Mouse (Mus musculus) G1E (cell line): ENCODE measurements around the gene Mrpl35. TPM values are rescaled to one million over a fixed set of nuclear protein-coding genes. Genes with fewer than 3 reads are reported as not detected.

Source experiments
- ATAC-seq: 2 replicates; pipeline ENCODE4 v1.8.0; 2016; ENCODE audit warnings: mild to moderate bottlenecking; ENCODE audit not compliant: insufficient number of reproducible peaks, poor library complexity, low FRiP score, severe bottlenecking; ENCODE audit errors: extremely low read depth
- DNase-seq: peaks from one replicate; pipeline ENCODE4 v3.0.0; 2012; ENCODE audit warnings: low spot score
- H3K27me3 ChIP-seq: 2 replicates; pipeline ENCODE4 v1.6.1; 2012; ENCODE audit warnings: mild to moderate bottlenecking, low read length, inconsistent platforms; ENCODE audit not compliant: insufficient read depth
- H3K36me3 ChIP-seq: replicated peaks from 2 replicates; pipeline ENCODE3; 2012; ENCODE audit warnings: mild to moderate bottlenecking, inconsistent platforms
- H3K4me1 ChIP-seq: 2 replicates; pipeline ENCODE4 v1.6.1; 2012; ENCODE audit warnings: low read depth, low read length, inconsistent platforms, mixed read lengths; ENCODE audit not compliant: insufficient read depth
- H3K4me3 ChIP-seq: 2 replicates; pipeline ENCODE4 v1.5.1; 2012; ENCODE audit warnings: low read depth, mild to moderate bottlenecking, inconsistent platforms, low read length, moderate library complexity, mixed read lengths
- H3K9me3 ChIP-seq: replicated peaks from 2 replicates; pipeline ENCODE4 v1.6.1; 2012; ENCODE audit warnings: inconsistent platforms
- CTCF ChIP-seq: IDR thresholded peaks from 2 replicates; pipeline ENCODE4 v1.5.1; 2012; ENCODE audit warnings: low read depth, low read length, inconsistent platforms, mixed read lengths
- GATA1 ChIP-seq: IDR thresholded peaks from 2 replicates; pipeline ENCODE4 v1.6.1; 2012; ENCODE audit warnings: borderline replicate concordance, low read length, inconsistent platforms, mixed read lengths
- GATA2 ChIP-seq: IDR thresholded peaks from 2 replicates; pipeline ENCODE4 v1.6.1; 2012; ENCODE audit warnings: low read depth, low read length, inconsistent platforms, borderline replicate concordance
- POLR2AphosphoS5 ChIP-seq: IDR thresholded peaks from 2 replicates; pipeline ENCODE4 v1.6.1; 2012; ENCODE audit warnings: low read depth, low read length, inconsistent platforms; ENCODE audit not compliant: insufficient replicate concordance
- TAL1 ChIP-seq: conservative IDR thresholded peaks from 2 replicates; pipeline ENCODE4 v1.6.1; 2012; ENCODE audit warnings: low read depth, low read length, inconsistent platforms, mixed read lengths
- polyA plus RNA-seq: library from polyadenylated mRNA; stranded (reverse); fragments of >175 nt; gene quantifications from 2 replicates; pipeline ENCODE4 v1.2.3, GENCODE M21; 2012
- total RNA-seq, 2 experiments: library from RNA; stranded (forward) in 1 of 2; stranded (reverse) in 1 of 2; fragments of 200-1000 nt in 1 of 2; fragments of >200 nt in 1 of 2; fragmentation: Nextera tagmentation in 1 of 2; gene quantifications; 2 replicates each; pipeline ENCODE4 v1.2.3; 2014 to 2017

The Mrpl35 gene
- total and polyA plus RNA-seq, 3 experiments = 1.0 to 50.2 (median 40.3) TPM

DNA sequence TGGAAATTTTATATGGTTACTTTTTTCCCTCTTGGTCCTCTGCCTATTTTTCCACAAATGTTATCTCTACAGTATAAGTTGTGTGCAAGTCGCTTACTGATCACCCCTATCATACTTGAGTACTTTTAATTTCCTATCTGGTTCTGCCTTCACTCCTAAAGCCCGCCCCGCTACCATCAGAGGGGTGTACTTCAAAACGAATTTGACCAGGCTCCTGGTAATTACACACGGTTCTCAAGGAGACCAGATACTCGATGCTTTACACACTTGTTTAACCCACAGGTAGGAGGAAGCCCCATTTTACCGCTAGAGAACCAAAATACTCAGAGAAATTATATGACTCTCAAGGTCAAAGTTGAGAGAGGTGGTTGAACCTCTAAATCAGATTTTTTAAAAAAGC is 3.7 kb downstream of the Mrpl35 start:
- TF ChIP-seq GATA1 (no peak), TAL1 (no peak), GATA2 (no peak), CTCF (no peak), POLR2AphosphoS5 (no peak)
- H3K36me3 ChIP-seq = peaks cover 30% of the 10 kb centered on the region
- no peaks in the 10 kb centered on the region; the same call in 1 of the 2 replicates for H3K27me3 ChIP-seq
- H3K4me3 ChIP-seq = peak overlapping the region; percentile 78
- no peak for ATAC-seq
- no peaks in the 10 kb centered on the region for H3K9me3 ChIP-seq
- DNase-seq = no peak
- H3K4me1 ChIP-seq = peaks cover 17% of the 10 kb centered on the region

DNA sequence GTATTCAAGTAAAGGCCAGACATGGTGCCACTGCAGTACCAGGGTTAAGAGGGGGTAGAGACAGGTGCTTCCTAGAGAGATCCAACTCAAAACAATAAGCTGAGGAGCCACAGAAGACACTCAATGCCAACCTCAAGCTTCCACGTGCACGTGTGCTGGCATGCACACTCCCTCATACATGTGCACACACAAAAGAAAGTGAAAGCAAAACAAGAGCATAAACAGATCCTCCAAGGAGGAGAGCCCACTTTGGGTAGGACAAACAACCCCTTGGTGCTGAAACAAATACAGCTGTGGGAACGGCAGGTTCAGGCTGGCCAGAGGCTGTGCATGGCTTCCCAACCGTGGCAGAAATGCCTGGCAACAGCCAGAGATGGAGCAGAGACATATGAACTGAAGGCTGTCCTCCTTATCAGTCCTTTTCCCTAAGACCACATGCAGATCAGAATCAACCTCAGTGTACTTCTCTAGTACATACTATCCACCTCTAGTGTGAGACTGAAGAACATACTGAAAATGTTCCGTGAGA is 6.9 kb downstream of the Mrpl35 start:
- DNase-seq = no peak
- Histone ChIP-seq H3K4me3 (no peak overlapping the region), H3K4me1 (peaks cover 17% of the 10 kb centered on the region), H3K36me3 (peaks cover 61% of the 10 kb centered on the region), H3K9me3 (no peaks in the 10 kb centered on the region), H3K27me3 (no peaks in the 10 kb centered on the region)
- no peak for ATAC-seq
- TF ChIP-seq TAL1 = no peak
- TF ChIP-seq GATA1 = no peak

DNA sequence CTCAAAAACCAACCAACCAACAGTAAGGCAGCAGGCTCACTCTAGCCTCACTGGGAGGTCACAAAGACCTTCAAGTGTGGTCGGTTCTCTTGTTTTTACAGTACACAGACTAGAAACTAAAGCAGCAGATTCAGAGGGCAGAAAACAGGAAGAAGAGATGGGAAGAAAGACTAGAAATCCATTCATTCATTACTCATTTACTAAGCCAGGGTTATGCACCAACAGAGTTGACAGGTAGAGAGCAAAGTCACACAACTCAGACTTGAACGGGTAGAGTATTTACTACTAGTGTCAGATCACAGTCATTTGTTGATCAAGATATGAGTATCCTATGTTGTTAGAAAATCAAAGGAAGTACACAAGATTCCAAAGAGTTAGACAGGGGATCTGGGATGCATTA is 13.9 kb downstream of the Mrpl35 start:
- Histone ChIP-seq H3K27me3 (no peaks in the 10 kb centered on the region; the same call in 1 of the 2 replicates), H3K9me3 (no peaks in the 10 kb centered on the region), H3K36me3 (peaks cover 80% of the 10 kb centered on the region), H3K4me3 (no peak overlapping the region), H3K4me1 (no peaks in the 10 kb centered on the region; the same call in 1 of the 2 replicates)
- TF ChIP-seq POLR2AphosphoS5 = no peak
- DNase-seq = no peak
- ATAC-seq = no peak

DNA sequence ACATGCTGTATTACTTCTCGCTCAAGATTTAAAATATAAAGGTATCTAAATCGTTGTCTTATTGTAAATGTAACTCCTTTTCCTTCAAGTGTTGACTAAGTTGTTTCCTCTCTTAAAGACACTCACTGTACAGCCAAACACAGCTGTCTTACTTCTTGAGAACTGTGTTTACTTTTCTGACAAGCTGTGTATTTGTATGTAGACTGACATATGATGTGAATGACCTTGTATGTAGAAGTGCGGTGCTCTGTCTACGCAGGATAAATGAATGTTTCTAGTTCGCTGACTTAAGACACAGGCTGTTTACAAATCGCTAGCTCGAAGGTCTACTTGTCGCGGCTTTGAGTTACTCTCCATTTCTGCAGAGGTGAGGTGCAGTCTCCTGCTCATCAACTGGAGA is 16.9 kb downstream of the Mrpl35 start:
- DNase-seq = no peak
- peaks cover 51% of the 10 kb centered on the region for H3K36me3 ChIP-seq
- no peak for TF ChIP-seq CTCF
- no peak for TF ChIP-seq GATA1
- TF ChIP-seq POLR2AphosphoS5 = no peak
- TF ChIP-seq TAL1 = no peak
- TF ChIP-seq GATA2 = no peak

DNA sequence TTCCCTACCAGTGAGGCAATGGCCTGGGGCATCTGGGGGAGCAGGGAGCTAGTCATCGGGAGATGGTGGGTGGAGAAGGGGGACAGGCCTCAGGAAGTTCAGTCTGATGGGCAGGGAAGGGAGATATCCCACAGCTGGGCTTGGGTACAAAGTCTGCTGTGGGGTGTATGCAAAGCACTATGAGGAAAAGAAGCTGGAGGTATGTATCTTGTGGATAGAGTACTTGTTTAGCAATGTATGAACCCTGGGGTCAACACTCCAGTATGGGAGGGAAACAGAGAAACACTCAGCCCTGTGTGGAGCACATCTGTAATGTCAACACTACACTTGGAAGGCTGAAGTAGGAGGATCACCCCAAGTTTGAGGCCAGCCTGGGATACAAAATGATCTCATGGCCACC is 20.1 kb downstream of the Mrpl35 start:
- ATAC-seq = no peak
- Histone ChIP-seq H3K4me3 (no peak overlapping the region), H3K4me1 (peaks cover 6% of the 10 kb centered on the region; the same call in 1 of the 2 replicates)

More for the DNA sequence above, 16.9 kb downstream of the Mrpl35 start:
- H3K9me3 ChIP-seq = no peaks in the 10 kb centered on the region
- H3K4me1 ChIP-seq = no peaks in the 10 kb centered on the region; the same call in 1 of the 2 replicates
- no peak overlapping the region for H3K4me3 ChIP-seq
- no peak for ATAC-seq
- H3K27me3 ChIP-seq = peaks cover 12% of the 10 kb centered on the region; the same call in 1 of the 2 replicates

DNA sequence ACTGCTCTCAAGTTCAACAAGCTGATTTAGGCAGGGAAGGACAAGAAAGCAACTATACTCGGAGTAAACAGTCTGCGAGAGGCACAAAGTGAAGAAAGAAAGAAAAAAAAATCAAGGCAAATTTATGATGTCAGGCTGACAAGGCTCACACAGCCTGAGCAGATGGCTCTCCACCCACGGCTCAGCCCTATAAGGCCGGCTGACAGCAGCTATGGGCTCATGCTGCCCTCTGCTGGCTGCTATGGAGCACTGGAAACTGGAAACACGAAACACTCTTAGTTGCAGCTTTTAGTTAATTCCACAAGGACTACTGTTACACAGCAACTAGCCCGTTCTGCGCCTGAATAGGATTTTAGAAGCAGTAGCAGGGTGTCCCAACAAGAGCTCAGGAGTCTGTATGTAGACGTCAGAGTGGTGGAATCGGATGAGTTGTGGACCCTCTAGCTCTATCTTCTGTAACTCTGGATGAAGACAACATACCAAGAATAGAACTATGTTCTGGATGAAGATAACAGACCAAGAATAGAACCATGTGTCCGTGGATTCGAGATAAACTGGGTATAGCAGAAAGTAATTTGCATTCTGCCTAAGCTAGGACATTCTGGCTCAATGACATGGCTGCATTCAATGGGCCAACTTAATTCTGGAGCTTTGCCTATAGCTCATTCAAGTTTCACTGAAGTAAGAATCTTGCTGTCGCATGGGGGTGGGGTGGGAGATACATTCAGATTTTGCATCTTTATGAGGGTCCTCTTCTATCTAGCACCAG is 22.5 kb downstream of the Mrpl35 start:
- H3K27me3 ChIP-seq = peaks cover 47% of the 10 kb centered on the region
- H3K4me3 ChIP-seq = no peak overlapping the region
- H3K4me1 ChIP-seq = peaks cover 6% of the 10 kb centered on the region; the same call in 1 of the 2 replicates
- no peaks in the 10 kb centered on the region for H3K9me3 ChIP-seq
- H3K36me3 ChIP-seq = peaks cover 8% of the 10 kb centered on the region
- DNase-seq (peak; percentile 67), ATAC-seq (peak; percentile 49; the same call in 1 of the 2 replicates)
- TF ChIP-seq CTCF = peak; percentile 84
- no peak for TF ChIP-seq POLR2AphosphoS5

More for the DNA sequence above, 20.1 kb downstream of the Mrpl35 start:
- Histone ChIP-seq H3K36me3 (peaks cover 25% of the 10 kb centered on the region), H3K9me3 (no peaks in the 10 kb centered on the region), H3K27me3 (peaks cover 27% of the 10 kb centered on the region)
- DNase-seq = no peak
- no peak for TF ChIP-seq GATA1
- TF ChIP-seq CTCF = no peak
- TF ChIP-seq GATA2 = no peak
- no peak for TF ChIP-seq POLR2AphosphoS5

DNA sequence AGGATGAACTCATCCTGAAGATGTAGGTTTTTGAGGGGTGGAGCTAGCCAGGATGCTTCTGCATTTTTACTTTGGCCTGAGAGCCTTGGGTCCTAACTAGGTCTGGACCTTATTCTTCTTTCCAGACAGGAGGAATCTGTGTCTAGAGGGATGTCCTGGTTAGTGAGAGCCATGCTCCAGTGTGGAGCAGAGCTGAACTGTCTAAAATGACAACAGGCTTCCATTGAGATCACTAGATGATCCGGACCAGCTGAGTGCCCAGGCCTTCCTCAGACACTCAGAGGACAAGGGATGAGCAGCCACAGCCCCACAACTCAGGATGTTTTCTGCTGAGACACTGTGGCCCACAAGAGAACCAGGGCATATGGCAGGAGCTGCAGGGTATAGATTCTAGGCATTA is 23.2 kb downstream of the Mrpl35 start:
- no peak for DNase-seq
- Histone ChIP-seq H3K36me3 (peaks cover 2% of the 10 kb centered on the region), H3K9me3 (no peaks in the 10 kb centered on the region), H3K4me1 (peaks cover 6% of the 10 kb centered on the region; the same call in 1 of the 2 replicates), H3K27me3 (peaks cover 53% of the 10 kb centered on the region), H3K4me3 (no peak overlapping the region)
- no peak for ATAC-seq
- TF ChIP-seq POLR2AphosphoS5 = no peak
- TF ChIP-seq TAL1 = no peak
- no peak for TF ChIP-seq GATA1
- TF ChIP-seq CTCF = no peak
- no peak for TF ChIP-seq GATA2
